Mouse (Mus musculus) small intestine, adult 2 months (tissue): Measurements from ENCODE around the gene Rxfp2. TPM values are rescaled to one million over a fixed set of nuclear protein-coding genes. Genes with fewer than 3 reads are reported as not detected.

Source experiments
- H3K27ac ChIP-seq: fragments of 200-500 bp; 2 replicates; pipeline ENCODE4 v1.5.1; 2012; ENCODE audit warnings: low read depth, low read length, control low read depth, inconsistent platforms; ENCODE audit not compliant: insufficient read depth
- H3K27me3 ChIP-seq: fragments of 200-500 bp; 2 replicates; pipeline ENCODE4 v1.6.1; 2012; ENCODE audit warnings: mild to moderate bottlenecking, moderate library complexity, low read length, inconsistent platforms; ENCODE audit not compliant: control insufficient read depth, insufficient read depth
- H3K36me3 ChIP-seq: fragments of 200-500 bp; 2 replicates; pipeline ENCODE4 v1.6.1; 2012; ENCODE audit warnings: mild to moderate bottlenecking, low read length, control low read depth, inconsistent platforms; ENCODE audit not compliant: control insufficient read depth, insufficient read depth
- H3K4me1 ChIP-seq: fragments of 200-500 bp; 2 replicates; pipeline ENCODE4 v1.6.1; 2012; ENCODE audit warnings: low read length, inconsistent platforms, mixed read lengths; ENCODE audit not compliant: control insufficient read depth, insufficient read depth, insufficient read length
- H3K4me3 ChIP-seq: fragments of 200-500 bp; 2 replicates; pipeline ENCODE4 v1.5.1; 2012; ENCODE audit warnings: low read depth, mild to moderate bottlenecking, control low read depth, inconsistent platforms, low read length, moderate library complexity
- CTCF ChIP-seq: fragments of 200-500 bp; IDR thresholded peaks from 2 replicates; pipeline ENCODE4 v1.5.1; 2012; ENCODE audit warnings: low read depth, mild to moderate bottlenecking, control low read depth, inconsistent platforms, low read length, moderate library complexity, mixed read lengths; ENCODE audit not compliant: insufficient replicate concordance, insufficient read length; ENCODE audit errors: extremely low read depth
- POLR2A ChIP-seq: fragments of 200-500 bp; IDR thresholded peaks from 2 replicates; pipeline ENCODE4 v1.6.1; 2012; ENCODE audit warnings: low read depth, mild to moderate bottlenecking, control low read depth, inconsistent platforms, low read length, moderate library complexity
- WGBS: fragments of 180-500 bp; shearing (Covaris S2); methylation state at CpG from one replicate; pipeline ENCODE4 v1.1.7; 2018; 5-methylcytosine and 5-hydroxymethylcytosine counted together
- polyA plus RNA-seq: library from polyadenylated mRNA; depleted of rRNA; stranded (reverse); fragments of >200 nt; gene quantifications from 2 replicates; pipeline ENCODE4 v1.2.3, GENCODE M21; 2012; rRNA removed

The Rxfp2 gene
- not detected in 2 replicates for polyA plus RNA-seq

- Histone ChIP-seq H3K27ac (no peak within 1 kb of the TSS), H3K4me1 (no peaks in the 10 kb centered on the region), H3K4me3 (no peak within 1 kb of the TSS), H3K27me3 (no peaks in the 10 kb centered on the region), H3K36me3 (no peaks in the 10 kb centered on the region)
- TF ChIP-seq POLR2A, result no peak
- no peak for TF ChIP-seq CTCF
- WGBS, result 63% methylated on average over 19 of the region's 19 CpGs
Observed at GRCm38 (mm10) chr5:150018656-150019055, at the start of gene Rxfp2. Gene Rxfp2, plus strand, starts transcription at chr5:150018675.

- no peaks in the 10 kb centered on the region for H3K36me3 ChIP-seq
- no peaks in the 10 kb centered on the region for H3K4me1 ChIP-seq
- WGBS, result 82% methylated on average over 11 of the region's 11 CpGs
- H3K27me3 ChIP-seq, result no peaks in the 10 kb centered on the region
- TF ChIP-seq POLR2A (no peak), CTCF (no peak)
- H3K4me3 ChIP-seq, result no peak overlapping the region
- H3K27ac ChIP-seq, result no peak overlapping the region
Observed at GRCm38 (mm10) chr5:149970261-149970660, 48.2 kb upstream of the Rxfp2 start.

GRCm38 (mm10) chr5:149977027-149977426 lies 41.4 kb upstream of the Rxfp2 start:
- no peaks in the 10 kb centered on the region for H3K27me3 ChIP-seq
- 78% methylated on average over 2 of the region's 2 CpGs for WGBS
- no peaks in the 10 kb centered on the region for H3K36me3 ChIP-seq
- H3K27ac ChIP-seq, result no peak overlapping the region
- TF ChIP-seq POLR2A (no peak), CTCF (no peak)
- H3K4me1 ChIP-seq, result 0 out of 2 replicates have a peak, but pooled peaks cover 1% of the 10 kb centered on the region
- H3K4me3 ChIP-seq, result no peak overlapping the region

GRCm38 (mm10) chr5:149983621-149984020 lies 34.9 kb upstream of the Rxfp2 start:
- Histone ChIP-seq H3K36me3 (no peaks in the 10 kb centered on the region), H3K4me1 (0 out of 2 replicates have a peak, but pooled peaks cover 1% of the 10 kb centered on the region), H3K4me3 (no peak overlapping the region), H3K27ac (no peak overlapping the region), H3K27me3 (no peaks in the 10 kb centered on the region)
- WGBS, result 63% methylated on average over 4 of the region's 4 CpGs
- no peak for TF ChIP-seq CTCF
- no peak for TF ChIP-seq POLR2A

GRCm38 (mm10) chr5:149994578-149994977 lies 23.9 kb upstream of the Rxfp2 start:
- TF ChIP-seq CTCF (no peak), POLR2A (no peak)
- H3K27ac ChIP-seq, result no peak overlapping the region
- no peaks in the 10 kb centered on the region for H3K4me1 ChIP-seq
- WGBS, result 74% methylated on average over 5 of the region's 5 CpGs
- H3K27me3 ChIP-seq, result no peaks in the 10 kb centered on the region
- no peaks in the 10 kb centered on the region for H3K36me3 ChIP-seq
- no peak overlapping the region for H3K4me3 ChIP-seq

- Histone ChIP-seq H3K4me1 (no peaks in the 10 kb centered on the region), H3K27ac (no peak overlapping the region), H3K27me3 (no peaks in the 10 kb centered on the region), H3K36me3 (no peaks in the 10 kb centered on the region), H3K4me3 (no peak overlapping the region)
- TF ChIP-seq POLR2A, result no peak
- peak; percentile 15; the same call in 1 of the 2 replicates for TF ChIP-seq CTCF
- 94% methylated on average over 4 of the region's 4 CpGs for WGBS
Observed at GRCm38 (mm10) chr5:149996614-149997013, 21.9 kb upstream of the Rxfp2 start.

GRCm38 (mm10) chr5:149997321-149998034 lies 21.0 kb upstream of the Rxfp2 start:
- no peak overlapping the region for H3K4me3 ChIP-seq
- H3K27me3 ChIP-seq, result no peaks in the 10 kb centered on the region
- TF ChIP-seq CTCF (no peak), POLR2A (no peak)
- no peaks in the 10 kb centered on the region for H3K4me1 ChIP-seq
- no peaks in the 10 kb centered on the region for H3K36me3 ChIP-seq
- H3K27ac ChIP-seq, result no peak overlapping the region
- 79% methylated on average over 22 of the region's 22 CpGs for WGBS
